Mouse (Mus musculus) heart, postnatal 0 days (tissue): ENCODE measurements around the gene Vamp5. TPM values are rescaled to one million over a fixed set of nuclear protein-coding genes. Genes with fewer than 3 reads are reported as not detected.

Experiments used
- ATAC-seq: fragments of 200-750 bp; cut with Nextera tagmentation; 2 replicates; pipeline ENCODE4 v1.8.0; 2017; ENCODE audit warnings: low read depth, moderate number of reproducible peaks, moderate library complexity; ENCODE audit not compliant: insufficient read depth
- DNase-seq: peaks from one replicate; pipeline ENCODE4 v3.0.0-alpha.2; 2016; ENCODE audit warnings: low spot score
- H3K27ac ChIP-seq: fragments of 300-500 bp; sonication (generic); 2 replicates; pipeline ENCODE4 v1.5.1; 2014; ENCODE audit warnings: low read depth, mild to moderate bottlenecking
- H3K27me3 ChIP-seq: fragments of 300-500 bp; sonication (generic); 2 replicates; pipeline ENCODE4 v1.6.1; 2014; ENCODE audit warnings: low read length, mixed read lengths; ENCODE audit not compliant: control insufficient read depth, insufficient read depth
- H3K36me3 ChIP-seq: fragments of 300-500 bp; sonication (generic); replicated peaks from 2 replicates; pipeline ENCODE4 v1.6.1; 2014; ENCODE audit warnings: low read length, mixed read lengths; ENCODE audit not compliant: control insufficient read depth, insufficient read depth
- H3K4me1 ChIP-seq: fragments of 300-500 bp; sonication (generic); 2 replicates; pipeline ENCODE4 v1.6.1; 2014; ENCODE audit warnings: antibody characterized with exemption; ENCODE audit not compliant: control insufficient read depth, insufficient read depth
- H3K4me2 ChIP-seq: fragments of 300-500 bp; sonication (generic); 2 replicates; pipeline ENCODE4 v1.6.1; 2014; ENCODE audit warnings: low read depth, mild to moderate bottlenecking, low read length, moderate library complexity
- H3K4me3 ChIP-seq: fragments of 300-500 bp; sonication (generic); 2 replicates; pipeline ENCODE4 v1.5.1; 2014; ENCODE audit warnings: low read depth, low read length
- H3K9ac ChIP-seq: fragments of 300-500 bp; sonication (generic); replicated peaks from 2 replicates; pipeline ENCODE4 v1.6.1; 2014; ENCODE audit warnings: low read depth, low read length, mixed read lengths
- H3K9me3 ChIP-seq: fragments of 300-500 bp; sonication (generic); replicated peaks from 2 replicates; pipeline ENCODE4 v1.6.1; 2016; ENCODE audit warnings: low read length; ENCODE audit not compliant: control insufficient read depth
- CTCF ChIP-seq: IDR thresholded peaks from 2 replicates; pipeline ENCODE4 v1.5.1; 2016; ENCODE audit warnings: antibody characterized with exemption, control low read depth, low read depth
- EP300 ChIP-seq: IDR thresholded peaks from 2 replicates; pipeline ENCODE4 v1.6.1; 2016; ENCODE audit warnings: antibody characterized with exemption, low read depth
- WGBS: fragments of 180-500 bp; shearing (Covaris S2); extraction: QIAGEN DNeasy Blood & Tissue Kit; methylation state at CpG from one replicate; pipeline ENCODE4 v1.1.7; 2014; 5-methylcytosine and 5-hydroxymethylcytosine counted together
- polyA plus RNA-seq: library from polyadenylated mRNA; unstranded; fragments of >200 nt; fragmentation: Nextera tagmentation; extraction: Ambion mirVana; gene quantifications from 2 replicates; pipeline ENCODE4 v1.2.1, GENCODE M21; 2015
- total RNA-seq: library from RNA; depleted of rRNA; stranded (reverse); fragments of >200 nt; gene quantifications from 2 replicates; pipeline ENCODE4 v1.2.3, GENCODE M21; 2014; ENCODE audit warnings: low replicate concordance

The Vamp5 gene
- total and polyA plus RNA-seq, 2 experiments from 2014 or later = 19.5 to 49.0 TPM

DNA sequence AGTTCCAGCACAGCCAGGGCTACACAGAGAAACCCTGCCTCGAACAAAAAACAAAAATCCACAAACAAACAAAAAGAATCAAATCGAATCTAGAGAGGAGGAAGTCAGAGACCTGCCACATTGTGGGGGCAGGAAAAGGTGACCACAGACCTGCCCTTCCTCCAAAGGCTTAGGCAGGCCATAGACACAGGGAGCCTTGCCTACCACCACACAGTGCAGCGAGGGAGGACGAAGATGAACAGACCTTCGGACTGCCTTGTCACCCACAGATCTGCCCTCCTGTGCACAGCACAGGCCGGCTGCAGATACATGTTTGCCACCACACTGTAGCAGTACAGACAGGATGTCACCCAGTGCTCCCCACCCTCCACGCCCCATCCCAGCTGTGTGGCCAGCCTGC lies 30.2 kb upstream of the Vamp5 start:
- ATAC-seq (no peak), DNase-seq (no peak)
- no peaks in the 10 kb centered on the region for H3K36me3 ChIP-seq
- no peaks in the 10 kb centered on the region for H3K27me3 ChIP-seq
- no peak overlapping the region for H3K4me2 ChIP-seq
- no peaks in the 10 kb centered on the region for H3K9me3 ChIP-seq
- H3K9ac ChIP-seq = no peak overlapping the region
- H3K27ac ChIP-seq = no peak overlapping the region
- TF ChIP-seq CTCF (no peak), EP300 (no peak)
- H3K4me3 ChIP-seq = no peak overlapping the region
- WGBS = 72% methylated on average over 7 of the region's 7 CpGs
- peaks cover 8% of the 10 kb centered on the region; the same call in 1 of the 2 replicates for H3K4me1 ChIP-seq

DNA sequence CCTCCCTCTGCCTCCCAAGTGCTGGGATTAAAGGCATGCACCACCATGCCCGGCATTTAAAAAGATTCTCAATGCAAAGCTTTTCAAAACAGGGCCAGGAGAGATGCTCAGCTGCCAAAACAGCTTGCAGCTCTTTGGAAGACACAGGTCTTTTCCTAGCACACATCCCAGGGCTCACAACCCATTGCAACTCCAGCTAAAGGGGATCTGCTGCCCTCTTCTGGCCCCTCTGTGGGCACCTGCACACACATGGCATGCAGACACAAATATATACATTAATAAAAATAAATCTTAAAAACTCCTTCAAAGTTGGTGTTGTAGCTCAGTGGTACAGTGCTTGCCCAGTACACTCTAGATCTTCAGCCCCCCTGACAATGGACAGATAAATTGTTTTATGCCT lies 29.7 kb upstream of the Vamp5 start:
- 16% methylated on average over 1 of the region's 1 CpGs for WGBS
- H3K4me3 ChIP-seq = no peak overlapping the region
- H3K9ac ChIP-seq = no peak overlapping the region
- no peak overlapping the region for H3K4me2 ChIP-seq
- DNase-seq (no peak), ATAC-seq (no peak)
- TF ChIP-seq EP300 (no peak), CTCF (no peak)
- no peaks in the 10 kb centered on the region for H3K27me3 ChIP-seq
- H3K4me1 ChIP-seq = peaks cover 5% of the 10 kb centered on the region; the same call in 1 of the 2 replicates
- H3K36me3 ChIP-seq = no peaks in the 10 kb centered on the region
- no peak overlapping the region for H3K27ac ChIP-seq
- H3K9me3 ChIP-seq = no peaks in the 10 kb centered on the region

DNA sequence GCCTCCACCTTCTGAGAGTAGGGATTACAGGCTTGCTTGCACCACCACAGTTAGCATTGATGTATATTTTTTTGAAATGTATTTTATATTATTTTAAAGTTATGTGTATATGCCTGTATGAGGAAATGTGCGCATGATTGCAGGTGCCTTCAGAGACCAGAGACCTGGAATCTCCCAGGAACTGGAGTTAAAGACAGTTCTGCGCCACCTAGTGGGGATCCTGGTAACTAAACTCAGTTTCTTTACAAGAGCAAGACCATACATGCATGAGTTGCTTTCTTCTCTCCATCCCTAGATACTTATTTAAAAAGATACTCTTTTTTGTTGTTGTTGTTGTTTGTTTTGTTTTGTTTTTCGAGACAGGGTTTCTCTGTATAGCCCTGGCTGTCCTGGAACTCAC lies 29.3 kb upstream of the Vamp5 start:
- no peaks in the 10 kb centered on the region for H3K27me3 ChIP-seq
- peaks cover under 1% of the 10 kb centered on the region; the same call in 1 of the 2 replicates for H3K4me1 ChIP-seq
- peak; percentile 62 for DNase-seq
- H3K9ac ChIP-seq = no peak overlapping the region
- ATAC-seq = no peak
- WGBS = 7% methylated on average over 3 of the region's 3 CpGs
- H3K9me3 ChIP-seq = no peaks in the 10 kb centered on the region
- peak; percentile 62 for TF ChIP-seq CTCF
- no peak for TF ChIP-seq EP300
- no peak overlapping the region for H3K27ac ChIP-seq
- no peak overlapping the region for H3K4me3 ChIP-seq
- H3K36me3 ChIP-seq = no peaks in the 10 kb centered on the region
- H3K4me2 ChIP-seq = no peak overlapping the region

DNA sequence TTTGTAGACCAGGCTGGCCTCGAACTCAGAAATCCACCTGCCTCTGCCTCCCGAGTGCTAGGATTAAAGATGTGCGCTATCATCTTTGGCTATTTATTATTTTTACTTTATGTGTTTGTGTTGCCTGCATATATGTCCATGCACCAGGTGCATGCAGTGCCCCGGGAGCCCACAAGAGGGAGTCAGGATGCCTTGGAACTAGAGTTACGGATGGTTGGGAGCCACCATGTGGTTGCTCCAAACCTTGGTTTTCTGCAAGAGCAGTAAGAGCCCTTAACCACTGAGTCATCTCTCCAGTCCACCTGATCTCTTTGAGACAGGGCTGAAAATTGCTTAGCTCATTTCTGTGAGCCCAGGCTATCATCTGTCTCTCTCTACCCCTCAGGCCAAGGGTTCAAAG lies 26.9 kb upstream of the Vamp5 start:
- no peak overlapping the region for H3K4me2 ChIP-seq
- no peak overlapping the region for H3K9ac ChIP-seq
- H3K4me1 ChIP-seq = no peaks in the 10 kb centered on the region
- no peaks in the 10 kb centered on the region for H3K9me3 ChIP-seq
- no peak overlapping the region for H3K4me3 ChIP-seq
- DNase-seq (peak; percentile 87), ATAC-seq (peak; percentile 79)
- H3K27ac ChIP-seq = no peak overlapping the region
- peak; percentile 100 for TF ChIP-seq CTCF
- TF ChIP-seq EP300 = no peak
- WGBS = 1% methylated on average over 5 of the region's 5 CpGs
- no peaks in the 10 kb centered on the region for H3K27me3 ChIP-seq
- no peaks in the 10 kb centered on the region for H3K36me3 ChIP-seq

DNA sequence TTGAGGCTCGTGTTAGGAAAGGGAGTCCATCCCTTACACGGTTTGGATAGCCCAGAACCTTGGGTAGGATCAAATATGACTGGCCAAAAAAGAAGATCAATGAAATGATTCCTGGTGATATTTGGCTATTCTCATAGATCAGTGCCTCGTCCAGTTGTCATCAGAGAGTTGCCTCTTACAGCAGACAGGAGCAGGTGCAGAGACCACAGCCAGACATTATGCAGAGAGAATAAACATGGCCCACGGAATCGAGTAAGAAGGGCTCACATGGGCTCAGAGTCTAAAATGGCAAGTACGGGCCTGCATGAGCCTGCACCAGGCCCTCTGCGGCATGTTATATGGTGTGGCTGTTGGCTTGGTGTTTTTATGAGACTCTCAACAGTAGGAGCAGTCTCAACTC lies 25.1 kb upstream of the Vamp5 start:
- Histone ChIP-seq H3K27ac (no peak overlapping the region), H3K4me2 (no peak overlapping the region), H3K27me3 (no peaks in the 10 kb centered on the region), H3K9ac (no peak overlapping the region), H3K36me3 (no peaks in the 10 kb centered on the region), H3K4me3 (no peak overlapping the region), H3K9me3 (no peaks in the 10 kb centered on the region), H3K4me1 (no peaks in the 10 kb centered on the region)
- WGBS = 77% methylated on average over 7 of the region's 7 CpGs
- TF ChIP-seq CTCF (no peak), EP300 (no peak)
- DNase-seq = no peak
- no peak for ATAC-seq

DNA sequence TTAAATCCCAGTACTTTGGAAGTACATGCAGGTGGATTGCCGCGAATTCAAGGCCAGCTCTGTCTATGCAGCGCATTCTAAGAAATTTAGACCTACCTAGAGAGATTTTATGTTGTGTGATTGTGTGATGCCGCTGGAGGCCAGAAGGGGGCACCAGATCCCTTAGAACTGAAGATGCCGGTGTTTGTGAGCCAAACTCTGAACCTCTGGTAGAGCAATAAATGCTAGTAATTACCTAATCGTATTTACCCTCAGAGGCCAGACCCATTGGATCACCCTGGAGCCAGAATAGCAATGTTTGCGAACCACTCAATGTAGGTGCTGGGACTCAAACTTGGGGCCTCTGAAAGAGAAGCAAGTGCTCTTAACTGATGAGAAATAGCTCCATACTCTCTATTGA lies 21.6 kb upstream of the Vamp5 start:
- TF ChIP-seq EP300 (no peak), CTCF (peak; percentile 67)
- no peaks in the 10 kb centered on the region for H3K36me3 ChIP-seq
- no peak overlapping the region for H3K4me2 ChIP-seq
- 21% methylated on average over 7 of the region's 7 CpGs for WGBS
- no peak overlapping the region for H3K4me3 ChIP-seq
- no peaks in the 10 kb centered on the region for H3K9me3 ChIP-seq
- peak; percentile 31 for DNase-seq
- H3K27me3 ChIP-seq = no peaks in the 10 kb centered on the region
- no peak for ATAC-seq
- H3K27ac ChIP-seq = no peak overlapping the region
- H3K9ac ChIP-seq = no peak overlapping the region
- no peaks in the 10 kb centered on the region for H3K4me1 ChIP-seq
